Mouse (Mus musculus): ENCODE measurements around the gene Ccdc14. TPM values are rescaled to one million over a fixed set of nuclear protein-coding genes. Genes with fewer than 3 reads are reported as not detected.

Ccdc14 gene
- polyA plus RNA-seq, 1 experiment = 3.0 TPM

- Histone ChIP-seq H3K27me3 (ENCODE audit: control insufficient read depth, insufficient read depth, low read length) (no peaks in the 10 kb centered on the region), H3K27ac (ENCODE audit: control insufficient read depth, insufficient read depth, low read length) (no peak overlapping the region), H3K36me3 (ENCODE audit: control insufficient read depth, insufficient read depth, low read length) (no peaks in the 10 kb centered on the region), H3K4me1 (replicated peaks; ENCODE audit: control insufficient read depth, insufficient read depth, low read length) (no peaks in the 10 kb centered on the region), H3K4me3 (ENCODE audit: control insufficient read depth, insufficient read depth, low read length) (no peak overlapping the region)
- 61% methylated on average over 3 of the region's 3 CpGs for WGBS
- TF ChIP-seq CTCF (IDR thresholded peaks at IDR 0.05; ENCODE audit: borderline replicate concordance, control insufficient read depth, extremely low read depth, insufficient read depth, low read length, poor library complexity) (no peak), POLR2A (IDR thresholded peaks at IDR 0.05; ENCODE audit: control insufficient read depth, extremely low read depth, insufficient read depth, low read length, poor library complexity) (no peak)
- no peak for DNase-seq
Observed at GRCm38 (mm10) chr16:34752977-34753376, 62.6 kb downstream of the Ccdc14 start.

- TF ChIP-seq POLR2A (IDR thresholded peaks at IDR 0.05; ENCODE audit: control insufficient read depth, extremely low read depth, insufficient read depth, low read length, poor library complexity) (no peak), CTCF (IDR thresholded peaks at IDR 0.05; ENCODE audit: borderline replicate concordance, control insufficient read depth, extremely low read depth, insufficient read depth, low read length, poor library complexity) (no peak)
- no peak overlapping the region for H3K27ac ChIP-seq (ENCODE audit: control insufficient read depth, insufficient read depth, low read length)
- 76% methylated on average over 7 of the region's 7 CpGs for WGBS
- no peak for DNase-seq
- H3K27me3 ChIP-seq (ENCODE audit: control insufficient read depth, insufficient read depth, low read length) = no peaks in the 10 kb centered on the region
- no peaks in the 10 kb centered on the region for H3K36me3 ChIP-seq (ENCODE audit: control insufficient read depth, insufficient read depth, low read length)
- no peaks in the 10 kb centered on the region for H3K4me1 ChIP-seq (replicated peaks; ENCODE audit: control insufficient read depth, insufficient read depth, low read length)
- H3K4me3 ChIP-seq (ENCODE audit: control insufficient read depth, insufficient read depth, low read length) = no peak overlapping the region
Observed at GRCm38 (mm10) chr16:34756991-34757390, 66.6 kb downstream of the Ccdc14 start.

- TF ChIP-seq CTCF (IDR thresholded peaks at IDR 0.05; ENCODE audit: borderline replicate concordance, control insufficient read depth, extremely low read depth, insufficient read depth, low read length, poor library complexity) = no peak
- no peak for TF ChIP-seq POLR2A (IDR thresholded peaks at IDR 0.05; ENCODE audit: control insufficient read depth, extremely low read depth, insufficient read depth, low read length, poor library complexity)
Observed at GRCm38 (mm10) chr16:34758205-34758604, 67.8 kb downstream of the Ccdc14 start.

GRCm38 (mm10) chr16:34763959-34764591 lies 73.7 kb downstream of the Ccdc14 start:
- 96% methylated on average over 9 of the region's 9 CpGs for WGBS
- no peak for TF ChIP-seq POLR2A (IDR thresholded peaks at IDR 0.05; ENCODE audit: control insufficient read depth, extremely low read depth, insufficient read depth, low read length, poor library complexity)
- TF ChIP-seq CTCF (IDR thresholded peaks at IDR 0.05; ENCODE audit: borderline replicate concordance, control insufficient read depth, extremely low read depth, insufficient read depth, low read length, poor library complexity) = no peak
- no peaks in the 10 kb centered on the region for H3K27me3 ChIP-seq (ENCODE audit: control insufficient read depth, insufficient read depth, low read length)
- H3K4me3 ChIP-seq (ENCODE audit: control insufficient read depth, insufficient read depth, low read length) = no peak overlapping the region
- DNase-seq = no peak
- no peaks in the 10 kb centered on the region for H3K36me3 ChIP-seq (ENCODE audit: control insufficient read depth, insufficient read depth, low read length)
- H3K4me1 ChIP-seq (replicated peaks; ENCODE audit: control insufficient read depth, insufficient read depth, low read length) = no peaks in the 10 kb centered on the region
- no peak overlapping the region for H3K27ac ChIP-seq (ENCODE audit: control insufficient read depth, insufficient read depth, low read length)

More at GRCm38 (mm10) chr16:34758205-34758604, 67.8 kb downstream of the Ccdc14 start:
- Histone ChIP-seq H3K27me3 (ENCODE audit: control insufficient read depth, insufficient read depth, low read length) (no peaks in the 10 kb centered on the region), H3K27ac (ENCODE audit: control insufficient read depth, insufficient read depth, low read length) (no peak overlapping the region), H3K4me1 (replicated peaks; ENCODE audit: control insufficient read depth, insufficient read depth, low read length) (no peaks in the 10 kb centered on the region), H3K4me3 (ENCODE audit: control insufficient read depth, insufficient read depth, low read length) (no peak overlapping the region), H3K36me3 (ENCODE audit: control insufficient read depth, insufficient read depth, low read length) (no peaks in the 10 kb centered on the region)
- WGBS = 94% methylated on average over 5 of the region's 5 CpGs
- DNase-seq = no peak

- Histone ChIP-seq H3K27ac (ENCODE audit: control insufficient read depth, insufficient read depth, low read length) (no peak overlapping the region), H3K4me1 (replicated peaks; ENCODE audit: control insufficient read depth, insufficient read depth, low read length) (no peaks in the 10 kb centered on the region), H3K36me3 (ENCODE audit: control insufficient read depth, insufficient read depth, low read length) (no peaks in the 10 kb centered on the region), H3K4me3 (ENCODE audit: control insufficient read depth, insufficient read depth, low read length) (no peak overlapping the region), H3K27me3 (ENCODE audit: control insufficient read depth, insufficient read depth, low read length) (no peaks in the 10 kb centered on the region)
- TF ChIP-seq CTCF (IDR thresholded peaks at IDR 0.05; ENCODE audit: borderline replicate concordance, control insufficient read depth, extremely low read depth, insufficient read depth, low read length, poor library complexity) = no peak
- no peak for TF ChIP-seq POLR2A (IDR thresholded peaks at IDR 0.05; ENCODE audit: control insufficient read depth, extremely low read depth, insufficient read depth, low read length, poor library complexity)
- WGBS = 88% methylated on average over 1 of the region's 1 CpGs
- DNase-seq = no peak
Observed at GRCm38 (mm10) chr16:34765666-34766065, 75.2 kb downstream of the Ccdc14 start.

- H3K27ac ChIP-seq (ENCODE audit: control insufficient read depth, insufficient read depth, low read length) = no peak overlapping the region
- 94% methylated on average over 1 of the region's 1 CpGs for WGBS
- no peak for DNase-seq
- H3K4me1 ChIP-seq (replicated peaks; ENCODE audit: control insufficient read depth, insufficient read depth, low read length) = no peaks in the 10 kb centered on the region
- TF ChIP-seq CTCF (IDR thresholded peaks at IDR 0.05; ENCODE audit: borderline replicate concordance, control insufficient read depth, extremely low read depth, insufficient read depth, low read length, poor library complexity) (no peak), POLR2A (IDR thresholded peaks at IDR 0.05; ENCODE audit: control insufficient read depth, extremely low read depth, insufficient read depth, low read length, poor library complexity) (no peak)
- no peaks in the 10 kb centered on the region for H3K36me3 ChIP-seq (ENCODE audit: control insufficient read depth, insufficient read depth, low read length)
- no peaks in the 10 kb centered on the region for H3K27me3 ChIP-seq (ENCODE audit: control insufficient read depth, insufficient read depth, low read length)
- no peak overlapping the region for H3K4me3 ChIP-seq (ENCODE audit: control insufficient read depth, insufficient read depth, low read length)
Observed at GRCm38 (mm10) chr16:34766193-34766592, 75.8 kb downstream of the Ccdc14 start.

GRCm38 (mm10) chr16:34767443-34767842 lies 77.0 kb downstream of the Ccdc14 start:
- Histone ChIP-seq H3K36me3 (ENCODE audit: control insufficient read depth, insufficient read depth, low read length) (no peaks in the 10 kb centered on the region), H3K27me3 (ENCODE audit: control insufficient read depth, insufficient read depth, low read length) (no peaks in the 10 kb centered on the region), H3K4me3 (ENCODE audit: control insufficient read depth, insufficient read depth, low read length) (no peak overlapping the region), H3K27ac (ENCODE audit: control insufficient read depth, insufficient read depth, low read length) (no peak overlapping the region), H3K4me1 (replicated peaks; ENCODE audit: control insufficient read depth, insufficient read depth, low read length) (no peaks in the 10 kb centered on the region)
- 93% methylated on average over 2 of the region's 2 CpGs for WGBS
- no peak for TF ChIP-seq POLR2A (IDR thresholded peaks at IDR 0.05; ENCODE audit: control insufficient read depth, extremely low read depth, insufficient read depth, low read length, poor library complexity)
- no peak for TF ChIP-seq CTCF (IDR thresholded peaks at IDR 0.05; ENCODE audit: borderline replicate concordance, control insufficient read depth, extremely low read depth, insufficient read depth, low read length, poor library complexity)
- no peak for DNase-seq

All from thymus, adult 2 months (tissue).